Mouse (Mus musculus): ENCODE data around the gene Tas1r1. TPM values are rescaled to one million over a fixed set of nuclear protein-coding genes. Genes with fewer than 3 reads are reported as not detected.
A peak's percentile ranks its signal among the peaks of the same experiment; 100 is the strongest.
"Not testable (repeated sequence)": the region's sequence is repeated elsewhere in the genome, so short reads cannot be mapped to it uniquely, and the experiment has no call there.

Gene Tas1r1
- polyA plus RNA-seq, 1 experiment from 2014 or later = 1.2 TPM

DNA sequence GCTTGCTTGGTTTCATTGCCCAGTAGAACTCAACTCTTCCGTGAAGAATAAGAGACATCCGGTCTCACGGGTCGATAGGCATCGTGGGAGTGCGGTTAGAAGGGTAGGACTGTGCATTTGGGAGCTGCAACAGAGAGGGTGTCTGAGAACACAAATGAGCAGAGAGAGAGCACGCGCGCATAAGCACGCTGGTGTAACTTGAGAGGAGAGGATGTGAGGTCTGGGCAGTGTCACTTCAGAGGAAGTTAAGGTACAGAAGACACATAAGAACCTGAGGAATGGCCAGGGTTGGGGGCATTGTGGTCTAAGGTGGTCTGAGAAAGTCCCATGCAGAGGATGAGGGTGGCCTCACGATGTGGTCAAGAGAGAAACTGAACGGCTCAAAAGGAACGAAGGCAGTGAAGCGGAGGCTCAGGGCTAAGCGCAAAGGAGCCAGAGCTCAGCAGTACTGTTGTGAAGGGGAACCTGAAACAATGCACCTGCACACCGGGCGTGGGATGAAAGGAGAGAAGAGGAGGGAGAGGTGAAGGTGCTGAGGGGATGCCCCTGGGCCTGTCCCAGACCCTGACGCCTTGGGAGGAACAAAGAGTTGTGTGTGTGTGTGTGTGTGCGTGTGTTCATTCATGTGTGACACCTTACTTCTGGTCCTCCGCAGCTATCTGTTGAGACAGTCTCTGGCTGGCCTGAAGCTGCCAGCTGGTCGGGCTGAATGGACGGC is 3.7 kb upstream of the Tas1r1 start:
- ATAC-seq (ENCODE audit: insufficient number of reproducible peaks, low FRiP score, low TSS enrichment, low read depth) = no peak
- peaks cover 16% of the 10 kb centered on the region for H3K4me1 ChIP-seq
- WGBS = 95% methylated on average over 22 of the region's 22 CpGs
- H3K36me3 ChIP-seq = peaks cover 61% of the 10 kb centered on the region
- no peak overlapping the region for H3K4me2 ChIP-seq (replicated peaks)
- no peaks in the 10 kb centered on the region for H3K9me3 ChIP-seq (replicated peaks)
- no peak overlapping the region for H3K4me3 ChIP-seq (replicated peaks)
- no peak overlapping the region for H3K9ac ChIP-seq
- no peaks in the 10 kb centered on the region for H3K27me3 ChIP-seq
- no peak overlapping the region for H3K27ac ChIP-seq (replicated peaks)

DNA sequence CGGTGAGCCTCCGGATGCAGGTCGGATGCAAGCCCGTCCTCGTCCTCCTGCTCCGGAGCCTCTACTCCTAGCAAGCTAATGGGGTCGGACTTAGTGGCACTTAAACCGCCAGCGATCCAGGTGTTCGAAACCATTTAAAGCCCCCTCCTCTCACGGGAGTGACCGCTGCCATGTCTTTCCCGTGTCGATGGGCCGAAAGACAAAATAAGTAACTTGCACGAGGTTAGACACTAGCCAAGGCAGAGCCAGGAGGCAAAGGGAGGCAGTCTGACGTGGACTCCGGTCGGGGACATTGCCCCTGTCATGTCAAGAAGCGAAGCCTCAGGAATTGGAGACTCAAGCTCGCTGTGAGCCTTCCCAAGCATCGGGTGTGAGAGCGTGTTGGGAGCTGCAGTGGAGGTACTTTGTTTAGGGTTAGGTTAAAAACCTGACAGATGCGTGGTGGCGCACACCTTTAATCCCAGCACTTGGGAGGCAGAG is 1.5 kb upstream of the Tas1r1 start:
- 3% methylated on average over 25 of the region's 25 CpGs for WGBS
- peak overlapping the region; percentile 78 for H3K4me2 ChIP-seq (replicated peaks)
- H3K4me1 ChIP-seq = peaks cover 16% of the 10 kb centered on the region
- no peaks in the 10 kb centered on the region for H3K27me3 ChIP-seq
- H3K27ac ChIP-seq (replicated peaks) = no peak overlapping the region
- peak overlapping the region; percentile 93 for H3K9ac ChIP-seq
- peaks cover 41% of the 10 kb centered on the region for H3K36me3 ChIP-seq
- no peak for ATAC-seq (ENCODE audit: insufficient number of reproducible peaks, low FRiP score, low TSS enrichment, low read depth)
- no peaks in the 10 kb centered on the region for H3K9me3 ChIP-seq (replicated peaks)
- H3K4me3 ChIP-seq (replicated peaks) = peak overlapping the region; percentile 99

DNA sequence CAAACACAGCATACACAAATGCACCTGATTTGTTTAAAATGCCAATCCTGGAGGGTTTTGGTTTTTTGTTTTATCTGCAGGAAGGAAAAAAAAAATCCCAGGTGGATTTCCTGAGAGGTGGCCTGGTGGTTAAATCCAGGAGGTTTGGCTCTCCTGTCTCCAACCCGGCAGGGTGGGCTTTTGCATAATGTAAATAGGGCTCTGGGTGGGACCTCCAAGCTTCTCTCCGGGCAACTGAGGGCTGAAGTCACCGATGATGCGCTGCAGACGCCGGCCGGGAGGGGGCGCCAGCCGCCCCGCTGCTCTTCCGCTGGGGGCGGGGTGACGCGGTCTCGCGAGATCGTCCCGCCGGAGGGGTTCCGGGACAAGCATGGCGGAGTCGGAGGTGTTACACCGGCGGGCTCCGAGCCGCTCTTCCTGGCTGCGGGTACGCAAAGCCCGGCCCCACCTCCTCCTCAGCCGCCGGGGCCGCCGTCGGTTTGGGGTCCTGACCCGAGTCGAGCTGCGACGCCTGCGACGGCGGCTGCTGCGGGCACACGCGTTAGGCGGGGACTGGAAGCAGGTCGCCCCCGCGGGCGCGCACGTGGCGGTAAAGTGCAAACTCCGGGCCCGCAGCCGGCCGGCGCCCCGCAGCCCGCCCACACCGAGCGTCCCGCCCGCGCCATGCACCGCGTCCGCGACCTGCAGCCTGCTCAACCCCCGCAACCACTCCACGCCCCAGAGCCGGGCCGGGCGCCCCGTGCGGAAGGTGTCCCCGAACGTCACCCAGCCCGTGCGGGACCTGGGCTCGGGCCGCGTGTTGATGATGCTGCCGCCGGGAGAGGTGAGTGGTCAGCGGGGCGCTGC is 840 bp upstream of the Tas1r1 start, which contains the start of gene Nol9:
Gene Nol9, plus strand, starts transcription at position 337 of the 846 bp plus-strand sequence.
- Histone ChIP-seq H3K9ac (peak within 1 kb of the TSS; percentile 93), H3K27me3 (no peaks in the 10 kb centered on the region), H3K4me2 (replicated peaks) (peak within 1 kb of the TSS; percentile 78), H3K4me3 (replicated peaks) (peak within 1 kb of the TSS; percentile 99), H3K27ac (replicated peaks) (0 out of 2 replicates have a peak within 1 kb of the TSS, but pooled peaks have one; percentile 41), H3K36me3 (peaks cover 34% of the 10 kb centered on the region), H3K4me1 (peaks cover 16% of the 10 kb centered on the region), H3K9me3 (replicated peaks) (no peaks in the 10 kb centered on the region)
- under 1% methylated on average over 86 of the region's 86 CpGs for WGBS
- ATAC-seq (ENCODE audit: insufficient number of reproducible peaks, low FRiP score, low TSS enrichment, low read depth) = peak; percentile 77

DNA sequence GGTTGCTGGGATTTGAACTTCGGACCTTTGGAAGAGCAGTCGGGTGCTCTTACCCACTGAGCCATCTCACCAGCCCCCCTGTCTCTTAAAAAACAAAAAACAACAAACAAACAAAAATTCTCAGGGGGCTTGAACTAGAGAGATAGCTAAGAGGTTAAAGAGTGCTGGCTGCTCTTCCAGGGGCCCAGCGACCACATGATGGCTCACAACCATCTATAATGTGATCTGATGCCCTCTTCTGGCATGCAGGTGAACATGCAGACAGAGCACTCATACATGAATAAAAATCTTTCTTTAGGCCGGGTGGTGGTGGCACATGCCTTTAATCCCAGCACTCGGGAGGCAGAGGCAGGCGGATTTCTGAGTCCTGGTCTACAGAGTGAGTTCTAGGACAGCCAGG is 1.9 kb downstream of the Tas1r1 start:
- not testable (repeated sequence) for H3K4me2 ChIP-seq (replicated peaks); ATAC-seq (ENCODE audit: insufficient number of reproducible peaks, low FRiP score, low TSS enrichment, low read depth); H3K27me3 ChIP-seq; H3K27ac ChIP-seq (replicated peaks); H3K9me3 ChIP-seq (replicated peaks); H3K9ac ChIP-seq; H3K36me3 ChIP-seq; H3K4me3 ChIP-seq (replicated peaks)
- peaks cover 16% of the 10 kb centered on the region for H3K4me1 ChIP-seq
- WGBS = 91% methylated on average over 6 of the region's 6 CpGs

DNA sequence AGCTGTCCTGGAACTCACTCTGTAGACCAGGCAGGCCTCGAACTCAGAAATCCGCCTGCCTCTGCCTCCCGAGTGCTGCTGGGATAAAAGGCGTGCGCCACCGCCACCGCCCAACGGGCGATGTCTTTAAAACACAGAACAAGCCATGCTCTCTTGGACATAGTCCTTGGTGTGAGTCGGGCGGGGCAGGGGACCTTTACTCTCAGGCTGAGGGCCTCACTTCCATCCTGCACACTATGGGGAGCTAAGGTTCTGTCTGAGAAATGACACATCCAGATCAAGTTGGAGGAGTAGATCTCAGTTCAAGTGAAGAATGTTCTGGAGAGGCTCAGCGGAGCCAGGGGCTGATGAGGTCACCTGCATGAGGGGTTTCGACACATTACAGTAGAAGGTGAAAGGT is 5.4 kb downstream of the Tas1r1 start:
- ATAC-seq (ENCODE audit: insufficient number of reproducible peaks, low FRiP score, low TSS enrichment, low read depth) = no peak
- H3K4me1 ChIP-seq = peaks cover 24% of the 10 kb centered on the region
- H3K27me3 ChIP-seq = no peaks in the 10 kb centered on the region; the same call in 1 of the 2 replicates
- H3K4me3 ChIP-seq (replicated peaks) = no peak overlapping the region
- H3K36me3 ChIP-seq = no peaks in the 10 kb centered on the region
- H3K9me3 ChIP-seq (replicated peaks) = no peaks in the 10 kb centered on the region
- H3K4me2 ChIP-seq (replicated peaks) = no peak overlapping the region
- WGBS = 83% methylated on average over 13 of the region's 13 CpGs
- H3K9ac ChIP-seq = no peak overlapping the region
- H3K27ac ChIP-seq (replicated peaks) = no peak overlapping the region

DNA sequence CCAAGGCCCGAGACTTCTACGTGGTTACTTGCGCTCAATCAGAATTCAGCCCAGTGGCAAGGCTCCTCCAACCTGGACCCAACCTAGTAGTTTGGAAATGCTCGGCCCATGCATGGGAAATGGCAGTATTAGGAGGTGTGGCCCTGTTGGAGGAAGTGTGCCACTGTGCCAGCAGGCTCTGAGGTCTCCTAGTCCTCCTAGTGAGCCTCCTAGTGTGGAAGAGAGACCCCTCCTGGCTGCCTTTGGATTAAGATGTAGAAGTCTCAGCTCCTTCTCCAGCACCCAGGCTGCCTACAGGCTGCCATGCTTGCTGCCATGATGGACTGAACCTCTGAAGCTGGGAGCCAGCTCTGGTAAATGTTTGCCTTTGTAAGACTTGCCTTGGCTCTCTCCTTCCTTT is 8.4 kb downstream of the Tas1r1 start:
- Histone ChIP-seq H3K27me3 (no peaks in the 10 kb centered on the region; the same call in 1 of the 2 replicates), H3K9ac (no peak overlapping the region), H3K9me3 (replicated peaks) (no peaks in the 10 kb centered on the region), H3K4me3 (replicated peaks) (no peak overlapping the region), H3K4me2 (replicated peaks) (peak overlapping the region; percentile 11), H3K36me3 (no peaks in the 10 kb centered on the region), H3K4me1 (peaks cover 47% of the 10 kb centered on the region), H3K27ac (replicated peaks) (peak overlapping the region; percentile 2)
- 58% methylated on average over 4 of the region's 4 CpGs for WGBS
- ATAC-seq (ENCODE audit: insufficient number of reproducible peaks, low FRiP score, low TSS enrichment, low read depth) = no peak

DNA sequence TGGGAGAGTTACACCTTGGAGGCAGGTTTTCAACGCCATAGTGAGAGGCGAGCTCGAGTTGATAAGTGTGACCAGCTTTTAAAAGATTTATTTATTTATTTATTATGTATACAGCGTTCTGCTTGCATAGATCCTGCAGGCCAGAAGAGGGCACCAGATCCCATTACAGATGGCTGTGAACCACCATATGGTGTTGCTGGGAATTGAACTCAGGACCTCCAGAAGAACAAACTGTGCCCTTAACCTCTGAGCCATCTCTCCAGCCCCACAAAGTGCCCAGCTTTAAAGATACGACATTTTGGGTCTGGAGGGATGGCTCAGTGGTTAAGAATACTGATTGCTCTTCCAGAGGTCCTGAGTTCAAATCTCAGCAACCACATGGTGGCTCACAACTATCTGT is 9.3 kb downstream of the Tas1r1 start:
- Histone ChIP-seq H3K9ac (no peak overlapping the region), H3K4me1 (peaks cover 55% of the 10 kb centered on the region), H3K4me3 (replicated peaks) (no peak overlapping the region), H3K36me3 (peaks cover 8% of the 10 kb centered on the region; the same call in 1 of the 2 replicates), H3K27ac (replicated peaks) (no peak overlapping the region), H3K9me3 (replicated peaks) (no peaks in the 10 kb centered on the region), H3K27me3 (no peaks in the 10 kb centered on the region; the same call in 1 of the 2 replicates), H3K4me2 (replicated peaks) (no peak overlapping the region)
- ATAC-seq (ENCODE audit: insufficient number of reproducible peaks, low FRiP score, low TSS enrichment, low read depth) = no peak
- 30% methylated on average over 5 of the region's 5 CpGs for WGBS

DNA sequence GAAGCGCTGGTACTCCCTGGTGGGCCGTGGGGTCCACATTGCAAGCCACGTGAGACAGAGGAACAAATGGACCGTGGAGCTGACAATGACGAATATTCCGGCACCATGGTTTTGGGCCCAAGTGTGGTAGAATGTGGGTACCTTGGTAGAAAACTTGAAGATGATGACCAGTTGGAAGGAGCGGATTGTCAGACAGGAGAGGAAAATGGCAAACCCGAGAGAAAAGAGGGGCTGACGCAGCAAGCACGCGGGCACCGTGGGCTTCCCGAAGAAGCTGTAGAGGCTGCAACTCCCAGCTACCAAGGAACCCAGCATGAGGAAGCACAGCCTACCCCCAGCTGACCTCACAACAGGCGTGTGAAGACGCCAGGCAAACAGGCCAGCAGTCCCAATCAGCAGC is 9.9 kb downstream of the Tas1r1 start:
- H3K9ac ChIP-seq = 0 out of 2 replicates have a peak overlapping the region, but pooled peaks have one; percentile 48
- peaks cover 57% of the 10 kb centered on the region for H3K4me1 ChIP-seq
- peaks cover 14% of the 10 kb centered on the region for H3K36me3 ChIP-seq
- H3K27ac ChIP-seq (replicated peaks) = no peak overlapping the region
- no peaks in the 10 kb centered on the region for H3K9me3 ChIP-seq (replicated peaks)
- H3K4me2 ChIP-seq (replicated peaks) = peak overlapping the region; percentile 92
- ATAC-seq (ENCODE audit: insufficient number of reproducible peaks, low FRiP score, low TSS enrichment, low read depth) = no peak
- 71% methylated on average over 15 of the region's 15 CpGs for WGBS
- peak overlapping the region; percentile 86; the same call in 1 of the 2 replicates for H3K4me3 ChIP-seq (replicated peaks)
- H3K27me3 ChIP-seq = no peaks in the 10 kb centered on the region

DNA sequence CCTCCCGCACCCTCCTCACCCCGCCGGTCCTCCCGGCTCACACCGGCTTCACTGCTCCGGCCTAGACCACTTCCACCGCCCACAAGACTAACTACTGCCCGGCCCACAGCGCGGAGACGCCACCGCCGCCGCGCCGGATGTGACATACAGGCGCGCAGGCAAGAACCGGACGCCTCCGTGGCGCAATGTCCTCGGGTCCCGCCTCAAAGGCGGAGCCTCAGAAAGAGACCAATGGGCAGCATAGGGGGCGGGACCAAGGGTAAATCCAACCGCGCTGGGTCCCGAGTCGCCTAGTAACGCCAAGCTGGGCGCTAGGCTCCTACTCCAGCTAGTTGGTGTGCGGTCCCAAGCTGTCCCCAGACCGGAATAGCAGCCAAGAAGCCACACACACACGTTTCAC is 10.8 kb downstream of the Tas1r1 start, which contains the start of gene Zbtb48:
Gene Zbtb48, minus strand, starts transcription at position 148 of the 400 bp plus-strand sequence.
- Histone ChIP-seq H3K9me3 (replicated peaks) (no peaks in the 10 kb centered on the region), H3K27me3 (no peaks in the 10 kb centered on the region), H3K4me3 (replicated peaks) (peak within 1 kb of the TSS; percentile 86), H3K4me2 (replicated peaks) (peak within 1 kb of the TSS; percentile 92), H3K36me3 (peaks cover 23% of the 10 kb centered on the region), H3K4me1 (peaks cover 61% of the 10 kb centered on the region), H3K9ac (peak within 1 kb of the TSS; percentile 74), H3K27ac (replicated peaks) (0 out of 2 replicates have a peak within 1 kb of the TSS, but pooled peaks have one; percentile 68)
- under 1% methylated on average over 35 of the region's 35 CpGs for WGBS
- ATAC-seq (ENCODE audit: insufficient number of reproducible peaks, low FRiP score, low TSS enrichment, low read depth) = peak; percentile 94

DNA sequence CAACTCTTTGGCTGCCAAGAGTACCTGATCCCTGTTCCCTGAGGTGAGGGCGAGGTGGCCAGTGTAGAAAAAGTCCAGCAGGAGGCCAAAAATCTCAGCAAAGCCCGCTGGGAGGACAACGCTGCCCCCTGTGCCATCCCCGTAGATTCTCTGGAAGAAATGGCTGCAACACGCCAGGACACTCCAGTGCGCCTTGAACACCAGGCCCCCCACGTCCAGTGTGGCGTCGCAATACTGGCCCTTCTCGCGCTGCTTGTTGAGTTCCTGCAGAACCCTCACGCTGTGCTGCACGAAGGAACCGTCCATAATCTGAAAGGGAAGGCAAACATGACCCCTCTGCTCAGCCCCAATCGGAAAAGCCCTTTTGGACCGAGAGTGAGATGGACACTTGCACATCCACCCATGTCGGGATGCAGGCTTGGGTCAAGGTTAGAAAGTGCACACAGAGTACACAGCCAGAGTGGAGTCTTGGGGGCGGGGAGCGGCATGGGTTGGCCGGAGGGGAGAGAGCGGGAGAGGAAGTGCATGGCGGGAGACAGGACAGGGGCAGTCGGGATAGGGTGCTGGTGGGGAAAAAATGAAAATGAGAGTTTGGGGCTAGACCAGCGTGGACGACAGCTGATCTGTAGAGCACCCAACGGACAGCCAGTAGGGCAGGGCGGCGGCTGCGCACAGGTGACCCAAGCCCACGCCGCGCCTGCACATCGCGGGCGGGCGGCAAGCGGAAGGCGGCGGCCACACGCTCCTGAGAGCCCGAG is 11.4 kb downstream of the Tas1r1 start:
- H3K4me3 ChIP-seq (replicated peaks) = peak overlapping the region; percentile 86
- H3K9me3 ChIP-seq (replicated peaks) = no peaks in the 10 kb centered on the region
- H3K36me3 ChIP-seq = peaks cover 29% of the 10 kb centered on the region
- ATAC-seq (ENCODE audit: insufficient number of reproducible peaks, low FRiP score, low TSS enrichment, low read depth) = peak; percentile 32
- 0 out of 2 replicates have a peak overlapping the region, but pooled peaks have one; percentile 68 for H3K27ac ChIP-seq (replicated peaks)
- 2% methylated on average over 33 of the region's 41 CpGs for WGBS
- peaks cover 61% of the 10 kb centered on the region for H3K4me1 ChIP-seq
- H3K27me3 ChIP-seq = no peaks in the 10 kb centered on the region
- peak overlapping the region; percentile 74 for H3K9ac ChIP-seq
- H3K4me2 ChIP-seq (replicated peaks) = peak overlapping the region; percentile 92
